Mouse (Mus musculus): ENCODE data around the gene Tuba1b. TPM values are rescaled to one million over a fixed set of nuclear protein-coding genes. Genes with fewer than 3 reads are reported as not detected.

The Tuba1b gene
- polyA plus RNA-seq, 1 experiment, result 181 TPM

DNA sequence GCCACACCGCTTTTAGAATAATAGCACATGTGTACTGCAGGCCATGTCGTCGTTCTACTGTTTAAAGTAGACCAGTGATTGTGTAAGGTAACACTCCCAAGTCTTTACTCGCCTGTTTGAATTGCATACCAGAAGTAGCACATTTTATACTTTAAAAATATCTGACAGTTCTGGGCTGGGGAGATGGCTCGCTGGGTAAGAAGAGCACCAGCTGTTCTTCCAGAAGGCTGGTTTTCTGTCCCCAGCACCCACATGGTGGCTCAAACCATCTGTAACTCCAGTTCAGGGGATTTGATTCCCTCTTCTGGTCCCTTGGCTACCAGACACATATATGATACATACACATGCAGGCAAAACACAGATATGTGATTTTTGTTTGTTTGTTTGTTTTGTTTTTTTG lies 23.1 kb upstream of the Tuba1b start:
- TF ChIP-seq GATA1 (IDR thresholded peaks at IDR 0.05; ENCODE audit: low read length), result no peak

DNA sequence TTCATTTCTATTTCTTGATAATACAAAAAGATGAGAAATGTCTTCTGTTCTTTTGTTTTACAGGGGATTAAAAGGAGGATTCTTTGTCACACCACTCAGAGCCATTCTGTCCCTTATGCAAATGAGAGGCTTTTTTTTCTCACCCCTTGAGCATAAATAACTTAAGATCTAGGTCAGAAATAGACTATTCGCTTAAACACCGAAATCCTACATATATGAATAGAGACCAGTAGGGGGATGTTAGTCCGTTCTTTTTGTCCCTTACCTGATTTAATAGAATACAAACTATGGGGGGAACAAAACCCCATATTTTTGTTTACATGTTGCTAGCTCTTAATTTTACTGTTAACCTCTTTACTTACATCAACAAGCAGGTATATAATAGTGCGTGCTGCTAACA lies 21.6 kb upstream of the Tuba1b start:
- TF ChIP-seq GATA1 (IDR thresholded peaks at IDR 0.05; ENCODE audit: low read length), result no peak

DNA sequence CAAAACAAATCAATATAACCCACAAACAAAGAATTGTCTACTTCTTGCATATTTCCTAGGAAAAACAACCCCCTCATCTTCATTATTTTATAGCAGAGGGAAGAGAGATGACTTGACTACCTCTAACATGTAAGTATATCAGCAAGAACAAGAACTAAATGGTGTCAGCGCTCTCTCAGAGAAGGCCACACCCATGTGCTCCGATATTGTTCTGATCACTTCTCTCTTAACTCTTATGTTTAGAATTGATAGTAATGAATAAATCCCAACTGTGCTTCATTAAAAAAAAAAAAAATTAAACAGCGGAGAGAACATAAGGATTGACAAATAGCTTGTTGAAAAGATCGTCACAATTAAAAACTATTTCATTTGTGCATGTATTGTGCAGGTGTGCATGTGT lies 21.0 kb upstream of the Tuba1b start:
- TF ChIP-seq GATA1 (IDR thresholded peaks at IDR 0.05; ENCODE audit: low read length), result no peak

DNA sequence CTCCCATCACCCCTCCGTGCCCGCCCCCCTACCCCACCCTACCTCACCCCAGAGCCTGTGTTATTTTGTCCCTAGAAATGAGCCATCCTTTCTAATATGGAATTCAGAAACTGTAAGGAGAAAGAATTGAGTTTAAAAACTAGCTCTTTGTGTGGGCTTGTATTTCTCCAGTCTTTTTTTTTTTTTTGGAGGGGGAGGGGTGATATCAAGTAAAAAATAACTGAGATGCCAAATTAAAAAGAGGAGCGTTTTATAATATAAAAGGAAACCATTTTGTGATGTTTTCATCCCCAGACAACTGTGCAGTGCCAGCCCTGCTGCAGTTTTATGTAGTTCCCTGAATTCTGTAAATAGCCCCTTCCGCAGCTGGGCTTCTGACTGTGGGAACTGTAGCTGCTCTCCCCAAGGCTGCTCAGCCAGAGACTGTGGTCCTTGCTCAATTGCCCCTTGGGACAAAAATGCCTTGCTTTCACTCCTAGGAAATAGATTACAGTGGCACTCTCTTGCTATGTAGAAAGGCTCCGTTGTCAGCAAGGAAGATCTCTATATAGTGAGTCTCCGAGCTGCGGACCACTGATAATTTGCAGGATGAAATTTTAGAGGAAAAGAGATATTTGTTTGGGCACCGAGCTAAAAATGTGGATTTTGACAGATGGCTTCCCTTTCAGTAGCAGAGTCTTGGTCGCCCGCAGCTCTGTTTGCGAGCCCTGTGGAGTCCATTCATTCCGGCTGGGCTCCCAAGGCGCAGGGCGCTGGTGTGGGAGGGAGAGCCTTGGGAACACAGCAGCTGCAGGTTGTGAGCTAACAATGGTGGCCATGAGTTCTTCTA lies 20.3 kb upstream of the Tuba1b start:
- TF ChIP-seq GATA1 (IDR thresholded peaks at IDR 0.05; ENCODE audit: low read length), result no peak

DNA sequence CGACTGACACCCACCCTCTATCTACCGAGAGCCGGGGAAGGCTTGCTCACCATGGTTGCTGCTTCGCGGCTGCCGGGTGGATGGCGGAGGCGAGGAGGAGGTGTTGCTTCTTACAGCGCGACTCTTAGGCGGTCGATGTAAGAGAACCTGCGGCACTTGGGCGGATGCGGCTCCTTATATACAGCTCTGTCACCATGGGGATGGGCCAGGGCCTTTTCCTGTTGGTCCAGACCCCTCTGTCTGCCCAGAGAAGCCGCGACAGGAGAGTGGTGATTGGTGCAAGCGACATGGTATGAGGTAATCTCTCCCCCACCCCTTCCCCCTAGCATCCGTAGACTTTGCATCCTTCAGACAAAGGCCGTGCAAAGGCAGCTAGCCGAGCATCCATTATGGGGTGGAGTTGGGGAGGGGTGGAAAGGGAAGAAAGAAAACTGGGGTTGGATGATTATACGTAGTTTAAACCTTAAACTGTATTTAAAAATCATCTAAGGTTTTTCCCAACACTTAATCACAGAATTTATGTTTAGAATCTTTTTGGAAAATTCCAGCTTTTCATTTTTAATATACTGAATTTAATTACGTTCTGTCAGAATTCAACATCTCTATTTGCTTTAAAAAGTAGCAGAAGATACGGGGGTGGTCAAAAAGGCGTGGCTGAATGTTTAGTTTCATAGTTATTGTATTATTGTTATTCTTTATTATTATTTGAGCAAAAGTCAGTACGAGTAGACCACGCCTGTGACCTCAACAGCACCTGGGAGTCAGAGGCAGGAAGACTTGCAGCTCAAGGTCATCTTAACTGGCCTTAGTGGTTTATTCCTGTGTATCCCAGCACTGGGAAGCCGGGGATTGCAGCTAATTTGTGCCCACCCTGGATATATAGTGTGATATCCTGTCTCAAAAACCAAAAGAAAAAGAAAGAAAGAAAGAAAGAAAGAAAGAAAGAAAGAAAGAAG lies 19.3 kb upstream of the Tuba1b start, which contains the start of the genes Gm49450 and Tuba1a:
Gene Gm49450 (minus strand): TSS at position 151 of the 956 bp plus-strand sequence.
Gene Tuba1a (minus strand): TSS at position 303 of the 956 bp plus-strand sequence.
- no peak for TF ChIP-seq GATA1 (IDR thresholded peaks at IDR 0.05; ENCODE audit: low read length)

DNA sequence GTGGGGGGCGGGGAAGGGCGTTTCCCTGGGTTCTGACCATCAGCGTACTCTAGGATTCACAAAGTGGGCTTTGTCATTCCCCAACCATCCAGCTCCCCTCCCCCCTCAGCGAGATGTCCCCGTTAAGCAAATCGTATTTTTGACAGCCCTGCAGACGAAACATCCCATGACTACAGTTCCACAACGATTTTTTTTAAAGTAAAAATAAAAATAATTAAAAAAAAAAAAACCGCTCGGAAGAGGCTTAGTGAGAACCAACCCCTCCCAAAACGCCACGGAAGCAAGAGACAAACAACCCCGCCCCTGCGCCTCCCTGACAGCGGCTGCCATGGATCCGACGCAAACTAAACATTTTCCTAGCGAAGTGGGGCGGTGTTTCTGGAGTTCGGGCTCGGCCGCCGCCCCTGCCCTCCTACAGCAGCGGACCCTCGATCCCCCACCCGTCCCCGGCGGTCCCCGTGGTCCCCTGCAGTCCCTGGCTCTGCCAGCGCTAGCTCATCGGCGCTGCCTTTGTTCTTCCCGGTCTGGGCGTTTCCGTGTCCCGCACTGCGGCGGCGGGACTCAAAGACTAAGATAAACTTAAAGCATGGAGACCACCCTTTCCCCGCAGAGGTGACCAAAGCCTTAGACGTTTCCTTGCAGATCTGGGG lies 18.5 kb upstream of the Tuba1b start:
- no peak for TF ChIP-seq GATA1 (IDR thresholded peaks at IDR 0.05; ENCODE audit: low read length)

DNA sequence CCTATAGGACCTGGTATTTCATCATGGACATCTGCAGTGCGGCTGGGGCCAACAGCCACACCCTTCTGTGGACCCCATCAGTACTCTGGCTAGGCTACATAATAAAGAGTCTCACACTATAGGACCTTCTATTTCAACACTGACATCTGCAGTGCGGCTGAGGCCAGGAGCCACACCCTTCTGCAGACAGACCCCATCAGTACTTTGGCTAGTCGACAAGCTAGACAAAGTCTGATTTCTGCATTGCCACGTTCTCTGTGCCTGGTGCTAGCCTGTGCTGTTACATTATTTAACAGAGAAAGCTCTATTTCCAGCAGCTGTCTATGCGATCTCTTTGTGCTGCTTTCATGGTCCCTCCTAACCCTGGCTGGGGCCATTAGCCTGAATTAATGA lies 17.7 kb upstream of the Tuba1b start:
- no peak for TF ChIP-seq GATA1 (IDR thresholded peaks at IDR 0.05; ENCODE audit: low read length)

DNA sequence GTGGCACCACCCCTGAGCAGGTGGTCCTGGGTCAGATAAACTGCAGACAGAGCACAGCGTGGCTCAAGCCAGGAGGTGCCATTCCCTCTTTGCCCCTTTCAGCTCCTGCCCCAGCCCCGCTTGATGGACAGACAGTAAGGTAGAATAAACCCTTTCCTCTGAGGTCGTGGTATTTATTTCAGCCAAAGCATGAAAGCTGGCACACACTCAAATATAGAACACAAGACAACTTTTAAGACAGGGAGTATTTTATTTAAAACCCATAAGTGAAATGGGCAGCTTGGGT lies 15.2 kb upstream of the Tuba1b start:
- no peak for TF ChIP-seq GATA1 (IDR thresholded peaks at IDR 0.05; ENCODE audit: low read length)

DNA sequence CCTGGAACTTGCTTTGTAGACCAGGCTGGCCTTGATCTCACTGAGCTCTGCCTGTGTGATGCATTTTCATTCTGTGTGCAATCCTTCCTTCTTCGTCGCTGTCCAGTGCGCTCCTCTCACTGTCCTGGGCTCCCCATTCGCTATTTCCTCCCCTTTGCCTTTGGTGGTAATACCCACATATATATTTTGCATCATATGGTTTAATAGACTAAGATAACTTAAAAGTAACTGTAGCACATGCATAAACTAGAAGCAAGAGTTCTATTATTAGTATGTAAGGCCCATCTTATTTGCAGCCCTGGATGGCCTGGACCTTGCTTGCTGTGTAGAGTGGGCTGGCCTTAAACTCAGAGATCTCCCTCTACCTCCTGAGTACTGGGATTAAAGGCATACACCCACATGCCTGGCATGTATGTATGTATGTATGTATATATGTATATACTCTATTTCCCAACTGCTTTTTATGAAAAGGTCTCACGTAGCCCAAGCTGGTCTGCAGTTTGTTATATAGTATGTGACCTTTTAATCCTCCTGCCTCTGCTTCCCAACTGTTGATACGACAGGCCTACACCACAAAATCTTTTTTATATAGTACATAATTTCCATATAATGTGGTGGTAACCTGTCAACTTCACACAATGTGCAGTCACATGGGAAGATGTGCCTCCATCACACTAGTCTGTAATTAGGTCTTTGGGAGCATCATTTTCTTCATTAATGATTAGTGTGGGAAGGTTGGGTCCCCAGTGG lies 14.7 kb upstream of the Tuba1b start:
- no peak for TF ChIP-seq GATA1 (IDR thresholded peaks at IDR 0.05; ENCODE audit: low read length)

DNA sequence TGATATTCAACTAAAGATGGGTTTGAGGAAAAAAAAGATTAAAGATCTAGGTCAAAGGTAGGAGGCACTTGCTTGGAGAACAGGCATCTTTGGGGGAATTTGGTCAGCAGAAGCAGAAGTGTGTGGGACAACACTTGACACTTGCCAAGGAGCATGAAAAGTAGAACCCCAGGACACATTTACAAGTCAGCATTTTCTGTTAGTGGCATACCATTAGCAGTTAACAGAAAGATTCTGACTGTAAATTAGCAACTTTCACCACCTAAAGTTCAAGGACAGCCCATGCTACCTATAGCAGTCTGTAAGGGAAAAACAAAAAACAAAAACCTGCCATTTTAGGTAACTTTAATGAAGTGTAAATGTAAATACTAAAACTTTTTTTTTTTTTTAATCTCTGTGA lies 14.0 kb upstream of the Tuba1b start:
- no peak for TF ChIP-seq GATA1 (IDR thresholded peaks at IDR 0.05; ENCODE audit: low read length)

DNA sequence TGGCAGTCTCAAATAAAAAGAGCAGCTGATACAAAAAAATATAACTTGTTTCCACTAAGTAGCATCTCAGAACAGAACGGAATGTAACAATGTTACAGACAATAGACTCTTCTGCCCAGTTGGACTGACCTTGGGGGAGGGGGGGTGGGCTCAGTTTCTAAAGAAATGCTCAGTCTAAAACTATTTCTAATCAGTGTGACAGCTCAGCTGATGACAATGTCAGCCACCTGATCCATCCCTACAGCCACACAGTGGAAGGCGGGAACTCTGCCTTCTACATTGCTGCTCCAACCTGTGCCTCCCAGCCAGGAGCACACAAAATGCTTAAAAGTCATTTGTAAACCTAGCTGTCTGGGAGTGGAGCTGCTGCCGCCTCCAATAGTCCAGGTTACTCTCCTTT lies 13.5 kb upstream of the Tuba1b start:
- TF ChIP-seq GATA1 (IDR thresholded peaks at IDR 0.05; ENCODE audit: low read length), result no peak

DNA sequence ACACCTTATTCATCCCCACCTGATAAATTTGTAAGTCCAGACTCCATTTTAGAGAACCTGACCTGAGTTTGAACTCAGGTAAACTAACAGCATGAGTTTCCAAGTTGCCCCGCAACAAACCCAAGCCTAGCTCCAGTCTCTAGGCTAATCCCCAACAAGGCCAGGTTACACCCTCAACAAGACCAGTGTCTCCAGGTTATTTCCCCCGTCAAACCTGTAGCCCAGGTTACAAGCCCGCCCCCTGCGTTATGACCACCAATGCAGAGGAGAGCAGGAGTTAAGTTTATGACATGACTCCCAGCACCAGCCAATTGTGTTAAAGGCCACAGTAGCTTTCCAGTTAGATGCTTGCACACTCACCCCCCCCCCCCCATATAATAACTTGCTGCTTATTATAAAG lies 8.8 kb upstream of the Tuba1b start:
- TF ChIP-seq GATA1 (IDR thresholded peaks at IDR 0.05; ENCODE audit: low read length), result no peak

DNA sequence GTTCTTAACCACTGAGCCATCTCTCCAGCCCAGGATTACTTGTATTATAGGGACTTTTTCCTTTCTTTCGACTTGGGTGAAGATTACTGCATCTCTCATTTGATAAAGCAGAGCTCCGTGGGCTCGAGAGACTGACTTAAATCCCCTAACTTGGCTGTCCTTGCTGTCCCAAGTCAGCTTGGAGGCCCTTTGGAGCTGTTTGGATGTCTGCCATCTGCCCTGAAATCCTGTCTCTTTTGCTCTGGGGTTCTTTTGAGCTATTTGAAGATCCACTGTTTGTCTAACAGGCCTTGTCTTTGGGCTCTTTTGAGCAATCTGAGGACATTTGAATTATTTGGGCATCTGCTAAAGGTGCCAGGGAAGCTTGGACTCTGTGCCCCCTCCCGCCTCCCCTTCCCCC lies 7.7 kb upstream of the Tuba1b start:
- TF ChIP-seq GATA1 (IDR thresholded peaks at IDR 0.05; ENCODE audit: low read length), result no peak

DNA sequence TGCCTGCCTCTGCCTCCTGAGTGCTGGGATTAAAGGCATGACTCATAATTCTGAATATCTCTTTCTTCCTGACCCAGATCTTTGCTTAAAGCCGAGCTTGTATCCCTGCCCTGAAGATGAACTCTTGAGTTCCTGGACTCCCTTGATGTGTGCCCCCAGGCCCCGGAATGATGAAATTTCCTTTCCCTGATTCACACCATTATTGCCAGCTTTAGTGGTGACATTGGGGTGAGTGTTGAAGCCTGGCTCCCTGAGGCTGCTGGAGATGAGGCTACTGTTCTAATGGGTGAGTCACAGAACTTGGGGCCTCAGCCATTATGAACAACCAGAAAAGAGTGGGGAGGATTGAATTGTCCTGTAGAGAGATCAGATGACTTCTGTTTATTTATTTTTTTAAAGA lies 7.2 kb upstream of the Tuba1b start:
- no peak for TF ChIP-seq GATA1 (IDR thresholded peaks at IDR 0.05; ENCODE audit: low read length)

DNA sequence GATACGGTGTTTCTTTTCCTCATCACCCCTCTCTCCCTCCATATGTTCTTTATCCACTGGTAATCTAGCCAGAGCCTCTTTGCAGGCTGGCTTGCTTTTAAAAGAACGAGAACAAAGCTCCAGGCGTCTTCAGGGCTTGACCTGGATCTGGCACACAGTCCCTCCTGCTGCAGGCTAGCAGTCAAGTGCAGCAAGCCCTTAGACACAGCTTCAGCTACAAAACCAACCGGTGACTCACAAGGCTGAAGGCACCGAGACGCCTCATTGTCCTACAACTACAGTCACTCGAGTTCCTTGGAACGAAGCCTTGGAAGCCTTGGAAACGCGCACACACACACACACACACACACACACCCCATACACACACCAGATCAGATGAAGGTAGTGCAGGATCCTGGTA lies 6.5 kb upstream of the Tuba1b start:
- TF ChIP-seq GATA1 (IDR thresholded peaks at IDR 0.05; ENCODE audit: low read length), result no peak

All from G1E-ER4 (cell line).